Mouse (Mus musculus) MEL (cell line): ENCODE results near the gene Thap8. TPM values are rescaled to one million over a fixed set of nuclear protein-coding genes. Genes with fewer than 3 reads are reported as not detected.
"Not testable (repeated sequence)": the region's sequence is repeated elsewhere in the genome, so short reads cannot be mapped to it uniquely, and the experiment has no call there.

ENCODE experiments used
- DNase-seq: peaks from one replicate; pipeline ENCODE4 v3.0.0; 2011; ENCODE audit warnings: low read depth, low spot score
- H3K27ac ChIP-seq: 2 replicates; pipeline ENCODE4 v1.5.1; 2012; ENCODE audit warnings: low read depth, mild to moderate bottlenecking, control low read depth, low read length, moderate library complexity; ENCODE audit not compliant: control insufficient read depth
- H3K27me3 ChIP-seq, 2 experiments: fragments of 150-350 bp in 1 of 2; sonication (generic) in 1 of 2; 2 replicates each; pipeline ENCODE4 v1.6.1; 2012; ENCODE audit warnings: low read length in 2 of 2, mild to moderate bottlenecking in 2 of 2, improper control_type of control experiment in 1 of 2, moderate library complexity in 1 of 2; ENCODE audit not compliant: insufficient read depth in 2 of 2, control insufficient read depth in 1 of 2
- H3K36me3 ChIP-seq, 2 experiments: 2 replicates each; pipeline ENCODE4 v1.6.1; 2012 to 2014; ENCODE audit warnings: low read length in 2 of 2, improper control_type of control experiment in 1 of 2, inconsistent platforms in 1 of 2, mild to moderate bottlenecking in 1 of 2; ENCODE audit not compliant: insufficient read depth in 2 of 2, control insufficient read depth in 1 of 2
- H3K4me1 ChIP-seq, 2 experiments: fragments of 150-350 bp in 1 of 2; sonication (generic) in 1 of 2; 2 replicates each; pipeline ENCODE4 v1.6.1; 2012; ENCODE audit warnings: low read length in 2 of 2, improper control_type of control experiment in 1 of 2, mild to moderate bottlenecking in 1 of 2; ENCODE audit not compliant: insufficient read depth in 2 of 2, control insufficient read depth in 1 of 2
- H3K4me3 ChIP-seq, 2 experiments: fragments of 150-350 bp in 1 of 2; sonication (generic) in 1 of 2; 2 replicates each; pipeline ENCODE4 v1.5.1; 2012; ENCODE audit warnings: low read depth in 2 of 2, low read length in 2 of 2, mild to moderate bottlenecking in 2 of 2, moderate library complexity in 2 of 2, control low read depth in 1 of 2, improper control_type of control experiment in 1 of 2; ENCODE audit not compliant: control insufficient read depth in 1 of 2, insufficient read depth in 1 of 2
- H3K79me2 ChIP-seq: 2 replicates; pipeline ENCODE4 v1.6.1; 2012; ENCODE audit warnings: mild to moderate bottlenecking, low read length, moderate library complexity; ENCODE audit not compliant: control insufficient read depth, poor library complexity, insufficient read depth
- H3K9ac ChIP-seq: 2 replicates; pipeline ENCODE4 v1.6.1; 2012; ENCODE audit warnings: low read depth, mild to moderate bottlenecking, control low read depth, low read length, moderate library complexity; ENCODE audit not compliant: control insufficient read depth, poor library complexity, severe bottlenecking
- H3K9me3 ChIP-seq: fragments of 150-350 bp; sonication (generic); replicated peaks from 2 replicates; pipeline ENCODE4 v1.6.1; 2012; ENCODE audit warnings: mild to moderate bottlenecking, low read length, improper control_type of control experiment, moderate library complexity; ENCODE audit not compliant: insufficient read depth
- CHD1 ChIP-seq: IDR thresholded peaks from 2 replicates; pipeline ENCODE4 v1.6.1; 2012; ENCODE audit warnings: low read depth, mild to moderate bottlenecking, inconsistent platforms, low read length, improper control_type of control experiment
- E2F4 ChIP-seq: IDR thresholded peaks from 2 replicates; pipeline ENCODE4 v1.6.1; 2011; ENCODE audit warnings: low read depth, low read length, improper control_type of control experiment, borderline replicate concordance
- ELF1 ChIP-seq: IDR thresholded peaks from 2 replicates; pipeline ENCODE4 v1.6.1; 2014; ENCODE audit warnings: low read depth, mild to moderate bottlenecking, inconsistent platforms, low read length, improper control_type of control experiment, moderate library complexity
- ETS1 ChIP-seq: IDR thresholded peaks from 2 replicates; pipeline ENCODE4 v1.6.1; 2012; ENCODE audit warnings: low read depth, mild to moderate bottlenecking, inconsistent platforms, low read length, improper control_type of control experiment, moderate library complexity
- GABPA ChIP-seq: IDR thresholded peaks from 2 replicates; pipeline ENCODE4 v1.6.1; 2012; ENCODE audit warnings: low read depth, mild to moderate bottlenecking, inconsistent platforms, low read length, improper control_type of control experiment, moderate library complexity
- MAZ ChIP-seq: IDR thresholded peaks from 2 replicates; pipeline ENCODE4 v1.6.1; 2012; ENCODE audit warnings: low read depth, mild to moderate bottlenecking, inconsistent platforms, low read length, improper control_type of control experiment
- MEF2A ChIP-seq: IDR thresholded peaks from 2 replicates; pipeline ENCODE4 v1.6.1; 2014; ENCODE audit warnings: low read depth, mild to moderate bottlenecking, inconsistent platforms, low read length, improper control_type of control experiment; ENCODE audit not compliant: poor library complexity, insufficient replicate concordance, severe bottlenecking; ENCODE audit errors: extremely low read depth
- MXI1 ChIP-seq: IDR thresholded peaks from 2 replicates; pipeline ENCODE4 v1.6.1; 2011; ENCODE audit warnings: mild to moderate bottlenecking, low read depth, low read length, improper control_type of control experiment
- NELFE ChIP-seq: IDR thresholded peaks from 2 replicates; pipeline ENCODE4 v1.6.1; 2011; ENCODE audit warnings: low read depth, low read length, improper control_type of control experiment
- POLR2A ChIP-seq, 2 experiments: IDR thresholded peaks; 2 replicates each; pipeline ENCODE4 v1.6.1; 2011 to 2012; ENCODE audit warnings: low read length in 2 of 2, mild to moderate bottlenecking in 2 of 2, control low read depth in 1 of 2, improper control_type of control experiment in 1 of 2, low read depth in 1 of 2, moderate library complexity in 1 of 2; ENCODE audit not compliant: control insufficient read depth in 1 of 2, insufficient read depth in 1 of 2, poor library complexity in 1 of 2
- POLR2AphosphoS2 ChIP-seq: IDR thresholded peaks from 2 replicates; pipeline ENCODE4 v1.6.1; 2011; ENCODE audit warnings: low read length, improper control_type of control experiment
- SMC3 ChIP-seq: IDR thresholded peaks from 2 replicates; pipeline ENCODE4 v1.6.1; 2011; ENCODE audit warnings: low read depth, low read length, improper control_type of control experiment
- TBP ChIP-seq: IDR thresholded peaks from 2 replicates; pipeline ENCODE4 v1.8.0; 2011; ENCODE audit warnings: low read depth, low read length, improper control_type of control experiment
- TCF12 ChIP-seq: IDR thresholded peaks from 2 replicates; pipeline ENCODE4 v1.6.1; 2014; ENCODE audit warnings: low read depth, mild to moderate bottlenecking, inconsistent platforms, low read length, improper control_type of control experiment, moderate library complexity
- UBTF ChIP-seq: IDR thresholded peaks from 2 replicates; pipeline ENCODE4 v1.6.1; 2012; ENCODE audit warnings: low read depth, mild to moderate bottlenecking, inconsistent platforms, low read length, improper control_type of control experiment, moderate library complexity, borderline replicate concordance; ENCODE audit not compliant: insufficient read depth
- ZMIZ1 ChIP-seq: IDR thresholded peaks from 2 replicates; pipeline ENCODE4 v1.6.1; 2012; ENCODE audit warnings: low read depth, mild to moderate bottlenecking, inconsistent platforms, low read length, improper control_type of control experiment, moderate library complexity
- polyA plus RNA-seq, 2 experiments: library from polyadenylated mRNA; stranded (reverse) in 1 of 2; unstranded in 1 of 2; fragments of >175 nt in 1 of 2; fragments of >200 nt in 1 of 2; gene quantifications; 2 replicates each; pipeline versions ENCODE4 v1.2.1 to v1.2.4; 2012; ENCODE audit warnings: low replicate concordance in 2 of 2, low read depth in 1 of 2; ENCODE audit not compliant: insufficient read length in 2 of 2, insufficient read depth in 1 of 2, missing spikeins in 1 of 2
- total RNA-seq: library from RNA; depleted of rRNA; stranded (reverse); fragments of 300-350 nt; gene quantifications from 2 replicates; pipeline ENCODE4 v1.2.3, GENCODE M21; 2012

Gene Thap8
- total and polyA plus RNA-seq, 3 experiments, result 0.46 to 0.73 TPM; not detected in 1

GRCm38 (mm10) chr7:30235625-30236024 lies 44.3 kb upstream of the Thap8 start, which contains the start of gene Ovol3:
Gene Ovol3 (minus strand): TSS chr7:30235725.
- H3K4me3 ChIP-seq, result no peak within 1 kb of the TSS

DNA sequence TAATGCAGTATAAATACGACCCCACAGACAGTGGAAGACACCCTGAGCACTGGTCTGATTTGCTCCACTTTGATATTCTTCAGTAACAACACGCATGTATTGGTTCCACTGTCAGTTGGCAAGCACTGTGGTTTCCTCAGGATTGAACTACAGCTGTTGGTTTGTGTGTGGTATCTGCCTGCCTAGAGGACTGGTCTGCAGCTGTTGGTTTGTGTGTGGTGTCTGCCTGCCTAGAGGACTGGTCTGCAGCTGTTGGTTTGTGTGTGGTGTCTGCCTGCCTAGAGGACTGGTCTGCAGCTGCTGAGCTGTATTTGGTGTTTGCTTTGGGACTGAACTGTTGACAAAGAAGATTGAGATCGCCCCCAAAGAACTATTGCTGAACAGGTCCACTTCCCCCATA lies 42.5 kb upstream of the Thap8 start:
- not testable (repeated sequence) for H3K9me3 ChIP-seq, H3K27me3 ChIP-seq, H3K4me3 ChIP-seq, DNase-seq, H3K36me3 ChIP-seq, H3K79me2 ChIP-seq, H3K27ac ChIP-seq, H3K4me1 ChIP-seq, H3K9ac ChIP-seq

More at GRCm38 (mm10) chr7:30235625-30236024, 44.3 kb upstream of the Thap8 start, which contains the start of gene Ovol3:
- H3K79me2 ChIP-seq, result peaks cover 7% of the 10 kb centered on the region
- no peaks in the 10 kb centered on the region for H3K27me3 ChIP-seq
- H3K27ac ChIP-seq, result no peak within 1 kb of the TSS
- H3K36me3 ChIP-seq, result no peaks in the 10 kb centered on the region
- no peaks in the 10 kb centered on the region for H3K9me3 ChIP-seq
- H3K4me1 ChIP-seq, result peaks cover 0 to 9% of the 10 kb centered on the region in 2 experiments; a peak in 1 of 4 replicates
- DNase-seq, result no peak
- TF ChIP-seq E2F4 (no peak), MXI1 (no peak), CHD1 (no peak), ETS1 (no peak), TCF12 (no peak), ELF1 (no peak), POLR2A (IDR thresholded peaks at IDR 0.05; ENCODE audit: control insufficient read depth in 1 of 2, insufficient read depth in 1 of 2, low read depth in 1 of 2, low read length in 2 of 2, poor library complexity in 1 of 2) (no peak), SMC3 (no peak), POLR2AphosphoS2 (no peak), NELFE (no peak), ZMIZ1 (no peak), TBP (no peak), UBTF (no peak)
- TF ChIP-seq, all 39 proteins: peak for 0
- H3K9ac ChIP-seq, result no peak within 1 kb of the TSS

GRCm38 (mm10) chr7:30251956-30252954 lies 27.6 kb upstream of the Thap8 start:
- TF ChIP-seq MEF2A (no peak), MAZ (no peak), NELFE (no peak), GABPA (no peak), ETS1 (no peak), TCF12 (no peak)
- Histone ChIP-seq H3K9me3 (no peaks in the 10 kb centered on the region), H3K4me3 (no peak overlapping the region), H3K4me1 (no peaks in the 10 kb centered on the region), H3K79me2 (no peaks in the 10 kb centered on the region), H3K27me3 (no peaks in the 10 kb centered on the region), H3K27ac (no peak overlapping the region), H3K36me3 (peaks cover 0 to 1% of the 10 kb centered on the region in 2 experiments; a peak in 2 of 4 replicates), H3K9ac (no peak overlapping the region)
- no peak for DNase-seq
